In the genomic region with DNA sequence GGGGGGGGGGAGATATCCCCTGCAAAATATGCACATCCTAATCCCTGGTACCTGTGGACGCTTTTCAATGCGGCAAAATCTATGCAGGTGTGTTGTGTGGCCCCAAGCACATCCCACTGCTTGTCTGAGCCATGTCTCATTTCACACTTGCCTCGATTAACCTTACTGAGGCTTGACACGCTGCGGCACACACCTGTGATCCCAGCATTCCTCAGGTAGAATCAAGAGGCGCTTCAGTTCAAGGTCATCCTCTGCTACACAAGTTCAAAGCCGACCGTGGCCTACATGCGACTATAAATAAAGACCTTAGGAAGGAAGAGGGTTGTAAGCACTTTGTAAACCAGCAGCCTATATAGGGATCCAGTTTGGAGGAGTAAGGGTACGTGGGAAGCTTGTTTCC, we compare ENCODE assay signal across 8 mouse cellular contexts. TPM values are rescaled to one million over a fixed set of nuclear protein-coding genes. Genes with fewer than 3 reads are reported as not detected.
DNase-seq lines count a peak whose midpoint lies in the region; ATAC-seq and TF ChIP-seq lines count a peak whose summit lies in the region.

No protein-coding gene starts in this region.

- no peak overlapping the region for H3K27ac ChIP-seq in heart, embryonic 11.5 days (ENCODE audit: low read depth, low read length)
- H3K27ac ChIP-seq in cortical plate, adult 2 months (ENCODE audit: insufficient read depth, low read length) = no peak overlapping the region
- no peak overlapping the region for H3K27ac ChIP-seq in hindbrain, embryonic 15.5 days (replicated peaks)
- no peak overlapping the region for H3K27ac ChIP-seq in midbrain, embryonic 13.5 days

- no peak for ATAC-seq in heart, embryonic 11.5 days (replicated peaks; ENCODE audit: insufficient number of reproducible peaks, low FRiP score, low TSS enrichment)
- no peak for ATAC-seq in hindbrain, embryonic 15.5 days (ENCODE audit: low FRiP score, low read depth)
- no peak for ATAC-seq in midbrain, embryonic 13.5 days

- no peak for DNase-seq in heart, adult 8-10 months (ENCODE audit: low spot score)
- no peak for DNase-seq in urinary bladder, adult 18-20 months (ENCODE audit: low spot score in 2 of 2)
- DNase-seq in thymus, postnatal 10 days (ENCODE audit: low spot score in 2 of 2) = no peak
- no peak for DNase-seq in spleen, postnatal 36 days (ENCODE audit: low spot score in 2 of 2)

- peaks cover 17% of the 10 kb centered on the region for H3K4me1 ChIP-seq in heart, embryonic 11.5 days (ENCODE audit: control insufficient read depth, insufficient read depth, low read length)
- peaks cover 2% of the 10 kb centered on the region for H3K4me1 ChIP-seq in cortical plate, adult 2 months (ENCODE audit: control insufficient read depth, insufficient read depth, low read length)
- peaks cover 47% of the 10 kb centered on the region for H3K4me1 ChIP-seq in hindbrain, embryonic 15.5 days (replicated peaks)
- H3K4me1 ChIP-seq in midbrain, embryonic 13.5 days (replicated peaks) = peaks cover 60% of the 10 kb centered on the region

- peak overlapping the region; percentile 69 for H3K4me3 ChIP-seq in heart, embryonic 11.5 days (ENCODE audit: low read depth, low read length)
- H3K4me3 ChIP-seq in cortical plate, adult 2 months (ENCODE audit: insufficient read depth, low read length) = peak overlapping the region; percentile 89; the same call in 1 of the 2 replicates
- H3K4me3 ChIP-seq in hindbrain, embryonic 15.5 days = peak overlapping the region; percentile 64
- H3K4me3 ChIP-seq in midbrain, embryonic 13.5 days (replicated peaks) = peak overlapping the region; percentile 78

- TF ChIP-seq POLR2A in cortical plate, adult 2 months (IDR thresholded peaks at IDR 0.05; ENCODE audit: extremely low read depth, insufficient read depth, low read length) = no peak

- no peaks in the 10 kb centered on the region for H3K9me3 ChIP-seq in heart, embryonic 11.5 days (replicated peaks; ENCODE audit: control insufficient read depth, low read length)
- H3K9me3 ChIP-seq in hindbrain, embryonic 15.5 days = no peaks in the 10 kb centered on the region
- H3K9me3 ChIP-seq in midbrain, embryonic 13.5 days = no peaks in the 10 kb centered on the region

- peak overlapping the region; percentile 77; the same call in 1 of the 2 replicates for H3K9ac ChIP-seq in heart, embryonic 11.5 days (ENCODE audit: low read depth, low read length)
- H3K9ac ChIP-seq in hindbrain, embryonic 15.5 days = no peak overlapping the region
- H3K9ac ChIP-seq in midbrain, embryonic 13.5 days (replicated peaks) = no peak overlapping the region

- peak overlapping the region; percentile 95 for H3K4me2 ChIP-seq in heart, embryonic 11.5 days
- H3K4me2 ChIP-seq in hindbrain, embryonic 15.5 days = peak overlapping the region; percentile 94
- peak overlapping the region; percentile 95 for H3K4me2 ChIP-seq in midbrain, embryonic 13.5 days (replicated peaks)

- H3K36me3 ChIP-seq in heart, embryonic 11.5 days (ENCODE audit: control insufficient read depth, insufficient read depth, low read length) = no peaks in the 10 kb centered on the region
- H3K36me3 ChIP-seq in hindbrain, embryonic 15.5 days = 0 out of 2 replicates have a peak, but pooled peaks cover 5% of the 10 kb centered on the region
- H3K36me3 ChIP-seq in midbrain, embryonic 13.5 days = peaks cover 11% of the 10 kb centered on the region

- TF ChIP-seq CTCF in cortical plate, adult 2 months (IDR thresholded peaks at IDR 0.05; ENCODE audit: extremely low read depth, insufficient read depth, low read length) = no peak

- H3K27me3 ChIP-seq in heart, embryonic 11.5 days (ENCODE audit: control insufficient read depth, insufficient read depth, low read length) = no peaks in the 10 kb centered on the region
- H3K27me3 ChIP-seq in hindbrain, embryonic 15.5 days = no peaks in the 10 kb centered on the region
- no peaks in the 10 kb centered on the region for H3K27me3 ChIP-seq in midbrain, embryonic 13.5 days

- 61% methylated on average over 10 of the region's 10 CpGs for WGBS in heart, embryonic 11.5 days (ENCODE audit: insufficient replicate concordance)
- WGBS in hindbrain, embryonic 15.5 days = 71% methylated on average over 10 of the region's 10 CpGs
- WGBS in midbrain, embryonic 13.5 days = 75% methylated on average over 10 of the region's 10 CpGs

RNA-seq across cellular contexts. Expression of a gene that starts 0.6 kb away (rescaled TPM):
- polyA plus RNA-seq in heart, embryonic 11.5 days (2014; fragmentation: Nextera tagmentation; extraction: Ambion mirVana) = 0.47 and 1.0 TPM in 2 replicates
- total RNA-seq in heart, adult 8-10 months (2022) = under 1 TPM; 0.35 to 0.89 (median 0.81) TPM
- 69.7 and 74.8 TPM in 2 replicates for polyA plus RNA-seq in cortical plate, adult 2 months (2012; rRNA removed)
- polyA plus RNA-seq in hindbrain, embryonic 15.5 days (2015; fragmentation: Nextera tagmentation; extraction: Ambion mirVana) = 44.1 and 48.5 TPM in 2 replicates
- 39.9 and 42.3 TPM in 2 replicates for polyA plus RNA-seq in midbrain, embryonic 13.5 days (2015; fragmentation: Nextera tagmentation; extraction: Ambion mirVana)

RNA-seq across cellular contexts. Expression of a gene that starts 3.5 kb away (rescaled TPM):
- 139 and 147 TPM in 2 replicates for polyA plus RNA-seq in heart, embryonic 11.5 days (2014; fragmentation: Nextera tagmentation; extraction: Ambion mirVana)
- total RNA-seq in heart, adult 8-10 months (2022) = 100 to 1,000 TPM; 237 to 281 (median 242) TPM
- 365 and 366 TPM in 2 replicates for polyA plus RNA-seq in cortical plate, adult 2 months (2012; rRNA removed)
- polyA plus RNA-seq in hindbrain, embryonic 15.5 days (2015; fragmentation: Nextera tagmentation; extraction: Ambion mirVana) = 84.5 and 88.6 TPM in 2 replicates
- polyA plus RNA-seq in midbrain, embryonic 13.5 days (2015; fragmentation: Nextera tagmentation; extraction: Ambion mirVana) = 44.2 and 54.0 TPM in 2 replicates

RNA-seq across cellular contexts. Expression of a gene that starts 36.6 kb away (rescaled TPM):
- 29.9 and 35.3 TPM in 2 replicates for polyA plus RNA-seq in heart, embryonic 11.5 days (2014; fragmentation: Nextera tagmentation; extraction: Ambion mirVana)
- total RNA-seq in heart, adult 8-10 months (2022) = 10 to 100 TPM in 1 of 4 experiments, 1 to 10 TPM in 3; 7.9 to 12.7 (median 8.6) TPM
- 26.9 and 27.6 TPM in 2 replicates for polyA plus RNA-seq in cortical plate, adult 2 months (2012; rRNA removed)
- 43.4 and 44.7 TPM in 2 replicates for polyA plus RNA-seq in hindbrain, embryonic 15.5 days (2015; fragmentation: Nextera tagmentation; extraction: Ambion mirVana)
- polyA plus RNA-seq in midbrain, embryonic 13.5 days (2015; fragmentation: Nextera tagmentation; extraction: Ambion mirVana) = 43.4 and 48.9 TPM in 2 replicates

RNA-seq across cellular contexts. Expression of a gene that starts 45.4 kb away (rescaled TPM):
- 7.4 and 9.2 TPM in 2 replicates for polyA plus RNA-seq in heart, embryonic 11.5 days (2014; fragmentation: Nextera tagmentation; extraction: Ambion mirVana)
- total RNA-seq in heart, adult 8-10 months (2022) = 10 to 100 TPM; 28.9 to 34.2 (median 31.4) TPM
- polyA plus RNA-seq in cortical plate, adult 2 months (2012; rRNA removed) = 37.8 and 38.1 TPM in 2 replicates
- 9.7 and 11.0 TPM in 2 replicates for polyA plus RNA-seq in hindbrain, embryonic 15.5 days (2015; fragmentation: Nextera tagmentation; extraction: Ambion mirVana)
- 10.6 and 11.0 TPM in 2 replicates for polyA plus RNA-seq in midbrain, embryonic 13.5 days (2015; fragmentation: Nextera tagmentation; extraction: Ambion mirVana)

RNA-seq across cellular contexts. Expression of a gene that starts 45.5 kb away (rescaled TPM):
- polyA plus RNA-seq in heart, embryonic 11.5 days (2014; fragmentation: Nextera tagmentation; extraction: Ambion mirVana) = 12.4 and 13.7 TPM in 2 replicates
- under 1 TPM; 0.31 to 0.57 (median 0.54) TPM for total RNA-seq in heart, adult 8-10 months (2022)
- polyA plus RNA-seq in cortical plate, adult 2 months (2012; rRNA removed) = 11.3 and 12.6 TPM in 2 replicates
- polyA plus RNA-seq in hindbrain, embryonic 15.5 days (2015; fragmentation: Nextera tagmentation; extraction: Ambion mirVana) = 11.9 and 12.8 TPM in 2 replicates
- polyA plus RNA-seq in midbrain, embryonic 13.5 days (2015; fragmentation: Nextera tagmentation; extraction: Ambion mirVana) = 10.9 and 12.0 TPM in 2 replicates

Comparison
In these comparisons a context has a peak if more than half of its experiments do, and no peak if none do; other contexts are left out.
1. RNA of a gene that starts 0.6 kb away (polyA plus RNA-seq): 69.7 to 74.8 TPM in cortical plate, adult 2 months, 44.1 to 48.5 TPM in hindbrain, embryonic 15.5 days and 39.9 to 42.3 TPM in midbrain, embryonic 13.5 days; 0.47 to 1.0 TPM in heart, embryonic 11.5 days; every median in the first group is over 10 times any median in the second.
2. Peak in every context shown above with its lines, with median percentiles within 50 percentile points of each other: H3K4me2 ChIP-seq and H3K4me3 ChIP-seq.